Mouse (Mus musculus) forebrain, embryonic 16.5 days (tissue): ENCODE measurements around the gene Efhd2. TPM values are rescaled to one million over a fixed set of nuclear protein-coding genes. Genes with fewer than 3 reads are reported as not detected.

Experiments used
- ATAC-seq: fragments of 200-750 bp; cut with Nextera tagmentation; 2 replicates; pipeline ENCODE4 v1.8.0; 2017; ENCODE audit warnings: mild to moderate bottlenecking, moderate library complexity
- H3K27ac ChIP-seq: fragments of 300-500 bp; sonication (generic); 2 replicates; pipeline ENCODE4 v1.5.1; 2014; ENCODE audit warnings: low read length, control low read depth
- H3K27me3 ChIP-seq: fragments of 300-500 bp; sonication (generic); replicated peaks from 2 replicates; pipeline ENCODE4 v1.6.1; 2014; ENCODE audit warnings: low read length; ENCODE audit not compliant: control insufficient read depth, insufficient read depth
- H3K36me3 ChIP-seq: fragments of 300-500 bp; sonication (generic); 2 replicates; pipeline ENCODE4 v1.6.1; 2014; ENCODE audit not compliant: control insufficient read depth, insufficient read depth
- H3K4me1 ChIP-seq: fragments of 300-500 bp; sonication (generic); replicated peaks from 2 replicates; pipeline ENCODE4 v1.6.1; 2014; ENCODE audit warnings: low read length; ENCODE audit not compliant: control insufficient read depth, insufficient read depth
- H3K4me2 ChIP-seq: fragments of 300-500 bp; sonication (generic); 2 replicates; pipeline ENCODE4 v1.6.1; 2014; ENCODE audit warnings: mild to moderate bottlenecking, low read length, control low read depth
- H3K4me3 ChIP-seq: fragments of 300-500 bp; sonication (generic); replicated peaks from 2 replicates; pipeline ENCODE4 v1.5.1; 2014; ENCODE audit warnings: mild to moderate bottlenecking, low read length, control low read depth
- H3K9ac ChIP-seq: fragments of 300-500 bp; sonication (generic); replicated peaks from 2 replicates; pipeline ENCODE4 v1.6.1; 2014; ENCODE audit warnings: low read depth, low read length, control low read depth
- H3K9me3 ChIP-seq: fragments of 300-500 bp; sonication (generic); 2 replicates; pipeline ENCODE4 v1.6.1; 2016; ENCODE audit warnings: low read length; ENCODE audit not compliant: control insufficient read depth
- WGBS: fragments of 180-500 bp; shearing (Covaris S2); extraction: QIAGEN DNeasy Blood & Tissue Kit; methylation state at CpG from one replicate; pipeline ENCODE4 v1.1.7; 2014; 5-methylcytosine and 5-hydroxymethylcytosine counted together
- polyA plus RNA-seq: library from polyadenylated mRNA; unstranded; fragments of >200 nt; fragmentation: Nextera tagmentation; extraction: Ambion mirVana; gene quantifications from 2 replicates; pipeline ENCODE4 v1.2.1, GENCODE M21; 2015

Efhd2 gene
- 69.9 and 76.8 TPM in 2 replicates for polyA plus RNA-seq

- under 1% methylated on average over 68 of the region's 73 CpGs for WGBS
- peak within 1 kb of the TSS; percentile 80 for H3K4me2 ChIP-seq
- peak; percentile 92 for ATAC-seq
- no peaks in the 10 kb centered on the region for H3K27me3 ChIP-seq
- H3K4me1 ChIP-seq = peaks cover 46% of the 10 kb centered on the region
- no peaks in the 10 kb centered on the region for H3K36me3 ChIP-seq
- H3K9ac ChIP-seq = peak within 1 kb of the TSS; percentile 87
- H3K4me3 ChIP-seq = peak within 1 kb of the TSS; percentile 87
- H3K27ac ChIP-seq = 0 out of 2 replicates have a peak within 1 kb of the TSS, but pooled peaks have one; percentile 1
- H3K9me3 ChIP-seq = no peaks in the 10 kb centered on the region
Measured at GRCm38 (mm10) chr4:141874601-141875460, at the start of gene Efhd2. Gene Efhd2 (minus strand): TSS chr4:141874920.

GRCm38 (mm10) chr4:141923961-141924360 lies 49.2 kb upstream of the Efhd2 start:
- H3K27me3 ChIP-seq = no peaks in the 10 kb centered on the region
- H3K9me3 ChIP-seq = no peaks in the 10 kb centered on the region
- H3K36me3 ChIP-seq = no peaks in the 10 kb centered on the region
- H3K4me3 ChIP-seq = no peak overlapping the region
- no peaks in the 10 kb centered on the region for H3K4me1 ChIP-seq
- 84% methylated on average over 11 of the region's 11 CpGs for WGBS
- H3K4me2 ChIP-seq = no peak overlapping the region
- ATAC-seq = no peak
- H3K9ac ChIP-seq = no peak overlapping the region
- no peak overlapping the region for H3K27ac ChIP-seq

- Histone ChIP-seq H3K9ac (no peak overlapping the region), H3K27me3 (no peaks in the 10 kb centered on the region), H3K4me1 (no peaks in the 10 kb centered on the region), H3K4me2 (no peak overlapping the region), H3K9me3 (no peaks in the 10 kb centered on the region), H3K4me3 (no peak overlapping the region), H3K36me3 (no peaks in the 10 kb centered on the region), H3K27ac (no peak overlapping the region)
- WGBS = 88% methylated on average over 10 of the region's 10 CpGs
- no peak for ATAC-seq
Measured at GRCm38 (mm10) chr4:141920391-141920790, 45.7 kb upstream of the Efhd2 start.

GRCm38 (mm10) chr4:141917735-141918419 lies 43.2 kb upstream of the Efhd2 start:
- no peak for ATAC-seq
- no peak overlapping the region for H3K4me2 ChIP-seq
- no peaks in the 10 kb centered on the region for H3K27me3 ChIP-seq
- H3K36me3 ChIP-seq = no peaks in the 10 kb centered on the region
- no peaks in the 10 kb centered on the region for H3K9me3 ChIP-seq
- H3K4me1 ChIP-seq = no peaks in the 10 kb centered on the region
- 72% methylated on average over 7 of the region's 7 CpGs for WGBS
- H3K9ac ChIP-seq = no peak overlapping the region
- H3K27ac ChIP-seq = no peak overlapping the region
- no peak overlapping the region for H3K4me3 ChIP-seq

- 0 out of 2 replicates have a peak, but pooled peaks have one; percentile 15 for ATAC-seq
- Histone ChIP-seq H3K27me3 (no peaks in the 10 kb centered on the region), H3K4me1 (no peaks in the 10 kb centered on the region), H3K27ac (no peak overlapping the region), H3K36me3 (no peaks in the 10 kb centered on the region), H3K4me2 (no peak overlapping the region), H3K4me3 (no peak overlapping the region), H3K9ac (no peak overlapping the region), H3K9me3 (no peaks in the 10 kb centered on the region)
- WGBS = 41% methylated on average over 7 of the region's 7 CpGs
Measured at GRCm38 (mm10) chr4:141914040-141914439, 39.3 kb upstream of the Efhd2 start.

- ATAC-seq = no peak
- Histone ChIP-seq H3K9me3 (no peaks in the 10 kb centered on the region), H3K9ac (no peak overlapping the region), H3K4me2 (no peak overlapping the region), H3K4me3 (no peak overlapping the region), H3K4me1 (no peaks in the 10 kb centered on the region), H3K27me3 (no peaks in the 10 kb centered on the region), H3K27ac (no peak overlapping the region), H3K36me3 (no peaks in the 10 kb centered on the region)
- 80% methylated on average over 13 of the region's 13 CpGs for WGBS
Measured at GRCm38 (mm10) chr4:141913201-141913993, 38.7 kb upstream of the Efhd2 start.

- no peak for ATAC-seq
- H3K9ac ChIP-seq = no peak overlapping the region
- peaks cover 32% of the 10 kb centered on the region for H3K4me1 ChIP-seq
- H3K4me3 ChIP-seq = no peak overlapping the region
- H3K36me3 ChIP-seq = no peaks in the 10 kb centered on the region
- H3K4me2 ChIP-seq = no peak overlapping the region
- no peaks in the 10 kb centered on the region for H3K27me3 ChIP-seq
- no peak overlapping the region for H3K27ac ChIP-seq
- H3K9me3 ChIP-seq = no peaks in the 10 kb centered on the region
- 93% methylated on average over 9 of the region's 9 CpGs for WGBS
Measured at GRCm38 (mm10) chr4:141904710-141905109, 30.0 kb upstream of the Efhd2 start.

- peak overlapping the region; percentile 39; the same call in 1 of the 2 replicates for H3K27ac ChIP-seq
- H3K4me1 ChIP-seq = peaks cover 50% of the 10 kb centered on the region
- H3K9me3 ChIP-seq = no peaks in the 10 kb centered on the region
- WGBS = 64% methylated on average over 8 of the region's 8 CpGs
- no peak overlapping the region for H3K9ac ChIP-seq
- H3K27me3 ChIP-seq = no peaks in the 10 kb centered on the region
- no peak overlapping the region for H3K4me2 ChIP-seq
- no peak for ATAC-seq
- no peaks in the 10 kb centered on the region for H3K36me3 ChIP-seq
- no peak overlapping the region for H3K4me3 ChIP-seq
Measured at GRCm38 (mm10) chr4:141902479-141902858, 27.7 kb upstream of the Efhd2 start.
